Mouse (Mus musculus) cerebellum, postnatal 36 days (tissue): ENCODE results near the gene Pcnx.

Experiments used
- DNase-seq, 2 experiments: peaks; one replicate each; pipeline ENCODE4 v3.0.0; 2021 to 2022; ENCODE audit warnings: mixed read lengths in 2 of 2

Pcnx gene

DNA sequence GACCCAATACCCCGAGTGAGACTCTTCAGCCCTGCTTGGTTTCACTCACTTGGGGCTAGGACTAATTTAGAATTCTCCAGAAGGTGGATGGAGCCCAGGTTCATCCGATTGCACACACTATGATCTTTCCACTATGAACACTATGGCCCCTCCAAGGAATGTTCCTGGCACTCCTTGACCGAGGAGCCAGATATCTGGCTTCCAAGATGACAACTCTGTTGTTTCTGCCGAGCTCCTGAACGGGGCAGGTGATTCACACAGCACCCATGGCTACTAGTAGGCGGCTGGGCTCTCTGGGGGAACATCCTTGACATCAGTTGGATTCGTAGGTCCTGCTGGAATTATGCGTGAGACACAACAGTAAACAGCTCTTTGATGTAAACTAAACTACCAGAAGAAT lies 4.8 kb upstream of the Pcnx start:
- no peak for DNase-seq

DNA sequence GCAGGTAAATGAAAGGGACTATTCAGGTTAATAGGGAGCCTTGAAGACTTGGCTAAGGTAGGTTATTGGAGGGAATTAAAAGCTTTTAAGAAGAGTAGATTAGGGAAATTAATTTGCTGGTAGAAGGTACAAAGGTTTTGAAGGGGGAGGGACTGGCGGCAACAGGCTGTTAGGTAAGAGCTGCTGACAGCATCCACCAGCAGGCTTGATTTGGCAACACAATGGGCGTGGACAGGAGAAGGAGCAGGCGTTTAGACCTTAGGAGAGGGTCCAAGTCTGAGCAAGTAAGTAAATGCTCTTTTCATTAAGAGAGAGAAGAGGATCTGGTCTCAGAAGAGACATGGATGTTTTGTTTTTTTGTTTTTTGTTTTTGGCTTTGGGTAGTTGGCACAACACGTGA lies 3.1 kb upstream of the Pcnx start:
- DNase-seq: no peak

DNA sequence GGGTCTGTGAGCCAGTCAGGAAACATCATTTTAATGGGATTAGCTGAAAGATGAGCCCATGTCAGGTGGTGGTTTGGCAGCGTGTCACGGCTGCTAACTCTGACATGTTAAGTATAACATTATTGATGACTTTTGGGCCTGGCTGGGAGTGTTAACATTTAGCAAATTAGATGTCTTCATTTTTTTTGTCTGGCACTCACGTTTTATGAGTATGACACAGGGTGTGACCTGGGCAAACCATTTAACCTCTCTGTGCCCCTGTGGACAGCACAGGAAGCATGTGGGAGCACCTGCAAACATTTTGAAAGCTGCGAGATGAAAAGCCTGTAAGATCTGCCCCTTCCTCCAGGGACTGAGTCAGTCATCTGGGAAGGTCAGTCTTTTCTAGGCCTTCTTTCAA lies 2.6 kb upstream of the Pcnx start:
- DNase-seq: no peak

DNA sequence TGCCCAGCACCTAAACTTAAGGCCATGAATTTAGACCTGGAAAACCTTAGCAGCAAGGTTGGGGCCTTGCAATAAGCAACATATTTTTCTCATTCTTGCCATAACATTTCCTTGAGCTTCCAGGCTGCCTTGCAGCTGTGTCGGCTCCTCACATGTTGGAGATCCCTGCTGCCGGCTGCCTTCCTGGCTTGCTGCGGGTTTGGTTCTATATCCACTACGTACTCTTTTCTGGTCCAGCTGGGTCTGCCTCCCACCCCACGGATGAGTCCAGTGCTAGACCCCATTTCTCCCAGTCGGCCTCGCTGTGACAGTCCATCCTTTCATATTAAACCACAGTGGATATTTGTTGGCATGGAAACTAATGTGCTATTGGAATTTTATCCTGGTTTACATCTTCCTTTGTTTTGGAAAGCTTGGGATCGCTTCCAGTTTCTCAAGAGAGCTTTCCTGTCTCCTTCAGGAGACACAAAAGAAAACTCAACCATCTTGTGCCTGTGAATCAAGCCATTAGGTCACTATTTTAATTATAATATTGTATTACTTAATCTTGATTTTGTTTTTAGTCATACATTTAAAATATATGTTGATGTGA lies 1.7 kb upstream of the Pcnx start:
- no peak for DNase-seq

DNA sequence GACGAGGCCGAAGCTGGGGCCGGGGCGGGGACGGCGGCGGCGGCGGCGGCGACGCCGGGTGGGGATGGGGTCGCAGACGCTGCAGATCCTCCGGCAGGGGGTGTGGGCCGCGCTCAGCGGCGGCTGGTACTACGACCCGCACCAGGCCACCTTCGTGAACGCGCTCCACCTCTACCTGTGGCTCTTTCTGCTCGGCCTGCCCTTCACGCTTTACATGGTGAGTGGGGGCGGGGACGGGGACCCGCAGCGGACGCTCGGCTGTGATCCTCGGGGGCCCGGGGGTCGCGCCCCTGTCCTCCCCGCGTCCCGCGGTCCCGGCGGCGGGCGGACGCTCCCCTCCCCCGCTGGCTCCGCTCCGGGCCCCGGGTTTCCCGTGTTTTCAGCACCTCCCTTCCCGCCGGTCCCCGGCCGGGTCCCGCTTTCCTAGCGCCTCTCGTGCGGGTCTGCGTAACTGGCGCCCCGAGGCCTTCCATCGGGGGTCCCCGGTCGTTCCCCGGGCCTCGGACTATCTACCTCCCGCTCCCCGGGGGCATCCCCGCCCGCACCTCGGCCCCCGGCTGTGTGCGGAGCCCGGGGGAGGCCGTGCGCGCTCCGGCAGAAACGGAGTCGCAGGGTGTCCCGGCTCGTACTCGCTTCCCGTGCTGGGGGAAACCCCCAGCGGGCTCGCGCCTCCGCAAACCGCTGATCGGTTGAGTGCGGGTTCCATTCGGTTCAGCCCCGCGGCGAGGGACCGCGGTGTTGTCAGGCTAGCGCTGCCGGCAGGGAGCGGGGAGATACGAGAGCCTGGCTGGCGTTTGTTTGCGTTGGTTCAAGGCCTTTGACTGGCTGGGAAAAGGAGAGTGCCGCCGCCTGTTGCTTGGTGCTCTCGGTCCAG lies 722 bp downstream of the Pcnx start:
- DNase-seq: peak; percentile 59 to 64

DNA sequence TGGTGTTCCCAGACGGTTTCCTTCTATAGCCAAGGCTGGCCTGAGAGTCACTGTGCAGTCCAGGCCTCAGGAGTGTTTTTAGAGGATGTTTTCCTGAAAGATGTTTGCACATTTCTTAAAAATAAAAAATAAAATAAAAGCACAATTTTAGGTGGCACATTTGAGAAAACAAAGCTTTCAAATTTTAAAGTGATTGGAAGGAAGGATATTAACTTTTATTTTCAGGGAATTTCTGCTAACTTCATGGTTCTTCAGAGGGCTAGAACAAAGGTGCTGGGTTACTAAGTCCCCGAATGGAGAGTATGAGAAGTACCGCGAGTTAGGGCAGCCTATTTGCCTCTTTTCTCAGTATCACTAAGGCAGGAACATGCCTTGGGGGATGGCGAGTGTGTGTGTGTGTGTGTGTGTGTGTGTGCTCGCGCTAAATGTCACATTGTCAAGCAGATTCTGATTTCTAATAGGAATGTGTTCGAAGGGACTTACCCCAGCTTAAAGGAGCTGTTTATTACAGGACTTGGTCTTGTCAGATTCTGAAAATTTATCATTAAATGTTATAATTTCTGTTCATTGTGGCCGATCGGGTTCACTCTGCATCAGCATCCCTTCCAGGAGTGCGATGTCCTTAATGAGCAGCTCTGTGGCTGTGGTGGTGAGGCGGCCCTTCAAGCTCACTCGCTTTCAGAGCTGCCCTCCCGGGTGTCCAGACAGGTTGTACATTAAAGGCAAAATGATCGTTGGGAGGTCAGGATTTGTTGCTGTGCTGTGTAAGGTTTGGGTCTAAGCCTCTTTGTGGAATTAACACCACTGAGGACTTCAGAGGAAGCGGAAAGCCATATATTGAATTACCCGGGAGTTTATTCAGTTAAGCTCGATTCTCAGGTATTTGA lies 1.6 kb downstream of the Pcnx start:
- peak; percentile 20 to 27 for DNase-seq

GRCm38 (mm10) chr12:81862351-81862802 lies 2.6 kb downstream of the Pcnx start:
- no peak for DNase-seq

- DNase-seq: no peak
These were observed 4.1 kb downstream of the Pcnx start for GRCm38 (mm10) chr12:81863949-81864348.

DNA sequence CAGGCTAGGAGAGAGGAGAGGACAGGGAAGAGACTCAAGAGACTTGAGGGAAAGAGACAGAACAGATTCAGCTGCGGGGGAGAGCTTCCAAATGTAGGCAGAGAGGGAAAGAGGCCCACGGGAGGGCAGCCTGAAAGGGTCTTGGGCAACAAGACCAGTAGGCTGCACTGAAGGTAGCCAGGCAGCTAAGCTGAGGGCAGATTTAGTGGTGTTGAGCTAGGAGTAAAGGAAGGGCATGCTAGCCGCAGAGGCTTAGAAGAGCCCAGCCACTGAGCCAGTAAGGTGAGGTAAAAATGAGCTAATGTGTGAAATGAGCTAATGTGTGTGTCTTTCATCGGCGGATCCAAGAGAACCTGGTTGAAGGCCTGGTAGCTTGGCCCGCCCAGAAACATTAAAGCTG lies 5.4 kb downstream of the Pcnx start:
- DNase-seq: no peak

DNA sequence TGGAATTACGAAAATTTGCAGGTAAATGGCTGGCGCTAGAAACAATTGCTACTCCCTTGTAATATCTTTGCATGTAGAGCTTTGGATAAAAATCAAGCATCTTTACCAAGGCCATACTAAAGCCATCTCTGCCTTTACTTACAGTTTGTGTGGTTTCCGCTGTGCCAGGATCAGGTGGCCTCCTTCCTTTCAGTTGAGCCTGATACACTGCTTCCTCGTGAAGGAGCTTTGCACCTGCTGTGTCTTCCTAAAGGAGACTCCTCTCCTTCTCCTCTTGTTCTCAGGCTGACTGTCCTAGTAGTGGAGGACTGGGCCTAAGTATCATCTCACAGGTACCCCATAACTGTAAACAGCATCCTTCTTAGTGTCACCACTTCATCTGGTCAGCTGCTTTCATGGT lies 7.5 kb downstream of the Pcnx start:
- DNase-seq: no peak

DNA sequence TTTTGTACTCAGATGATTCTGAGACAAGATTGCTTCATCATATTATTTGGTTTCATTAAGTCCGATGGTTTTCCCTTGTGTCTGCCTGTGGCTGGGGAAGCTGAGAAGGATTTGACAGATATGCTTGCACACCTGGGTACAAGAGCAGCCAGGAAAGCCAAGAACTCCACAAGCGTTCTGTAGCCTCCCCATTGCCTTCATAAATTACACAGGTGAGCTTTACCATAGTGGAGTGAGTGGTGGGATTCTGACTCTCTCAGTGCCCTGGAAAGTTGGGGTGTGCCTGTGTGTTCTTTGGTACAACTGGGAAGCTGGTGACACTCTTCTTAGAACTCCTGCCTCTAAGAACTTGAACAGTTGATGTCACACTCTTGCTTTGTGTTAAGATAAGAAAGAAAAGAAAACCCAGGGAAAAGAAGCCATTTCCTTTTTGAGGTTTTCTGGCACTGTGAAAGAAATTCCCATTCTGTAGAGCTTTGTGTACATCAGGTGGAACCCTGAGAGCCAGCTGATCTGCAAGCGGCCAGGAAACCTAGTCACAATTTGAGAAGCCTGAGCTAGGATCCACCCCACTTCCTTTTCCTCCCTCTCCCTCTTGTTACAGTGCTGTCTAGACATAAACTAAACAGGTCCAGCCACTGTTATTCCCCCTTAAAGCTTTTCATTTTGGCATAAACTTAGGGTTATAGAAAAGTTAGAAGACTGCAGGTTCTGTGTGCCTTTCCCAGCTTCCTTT lies 9.6 kb downstream of the Pcnx start:
- no peak for DNase-seq

DNA sequence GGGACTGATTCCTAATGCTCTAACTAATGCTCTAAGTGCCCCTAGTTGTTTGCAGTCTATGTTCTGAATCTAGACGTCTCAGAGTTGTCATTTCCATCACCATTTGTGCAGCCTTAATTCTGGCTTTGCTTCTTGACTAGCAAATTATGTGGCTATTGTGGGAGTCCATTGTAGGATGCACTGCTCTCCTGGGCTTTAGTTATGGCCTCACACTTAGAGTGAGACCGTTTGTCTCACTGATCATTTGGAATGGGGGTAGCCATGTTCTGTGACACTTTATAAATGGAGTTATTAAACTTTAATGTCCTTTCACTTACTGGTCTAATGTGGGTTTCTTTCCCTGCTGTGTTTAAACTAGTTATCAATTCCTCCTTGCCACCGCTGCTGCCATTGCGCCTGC lies 13.5 kb downstream of the Pcnx start:
- no peak for DNase-seq

DNA sequence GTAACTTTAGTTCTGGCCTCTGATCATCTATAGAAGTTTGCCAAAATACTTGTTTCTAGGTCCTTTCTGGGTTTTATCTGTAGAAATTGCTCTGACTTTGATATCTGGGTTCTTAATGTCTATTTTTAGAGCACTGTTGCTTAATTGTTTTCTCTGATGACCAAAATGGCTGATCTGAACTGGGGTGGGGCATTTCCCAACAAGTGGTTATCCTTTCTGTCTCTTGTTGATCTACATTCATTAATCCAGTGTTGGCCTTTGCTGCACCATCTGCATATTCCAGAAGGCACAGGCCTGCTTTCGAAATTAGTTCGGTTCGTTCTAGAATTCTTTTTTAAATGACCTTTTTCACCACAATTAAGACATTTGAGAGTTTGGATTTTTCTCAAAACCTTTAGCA lies 20.3 kb downstream of the Pcnx start:
- DNase-seq: no peak

- DNase-seq: no peak
These were observed 23.7 kb downstream of the Pcnx start for GRCm38 (mm10) chr12:81883255-81884106.

DNA sequence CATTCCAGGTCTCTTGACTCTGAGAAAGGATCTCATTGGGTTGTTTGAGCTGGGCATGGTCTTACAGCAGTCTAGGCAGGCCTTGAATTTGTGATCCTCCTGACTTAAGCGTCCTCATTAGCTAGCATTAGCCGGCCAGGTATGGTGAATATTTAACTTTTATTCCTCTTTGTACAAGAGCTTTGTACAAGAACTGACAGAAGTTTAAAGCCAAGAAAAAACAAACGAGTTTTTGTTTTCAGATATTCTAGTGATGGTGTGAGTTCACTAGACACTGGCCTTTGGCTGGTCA lies 24.2 kb downstream of the Pcnx start:
- DNase-seq: no peak

GRCm38 (mm10) chr12:81884983-81885382 lies 25.2 kb downstream of the Pcnx start:
- no peak for DNase-seq

- DNase-seq: no peak
These were observed 26.2 kb downstream of the Pcnx start for GRCm38 (mm10) chr12:81885982-81886381.

- no peak for DNase-seq
These were observed 29.1 kb downstream of the Pcnx start for GRCm38 (mm10) chr12:81888954-81889353.

DNA sequence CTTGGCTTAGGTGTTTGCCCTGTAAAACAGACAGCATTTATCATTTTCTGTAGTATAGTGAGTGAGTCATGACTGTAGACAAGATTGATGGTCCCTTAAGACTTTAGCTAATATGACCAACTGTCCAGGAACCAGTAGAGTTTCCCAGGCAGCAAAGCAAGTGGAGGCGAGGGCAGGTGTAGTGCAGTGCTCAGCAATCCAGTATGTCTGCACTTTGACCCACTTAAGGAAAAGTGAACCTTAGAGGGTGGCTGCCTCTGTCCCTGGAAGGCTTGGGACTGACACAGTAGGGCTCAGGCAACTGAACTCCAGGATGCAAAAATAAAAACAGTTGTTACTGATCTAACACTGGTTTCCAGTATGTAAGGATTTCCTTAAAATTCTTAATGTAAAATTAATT lies 32.1 kb downstream of the Pcnx start:
- no peak for DNase-seq

- DNase-seq: no peak
These were observed 34.5 kb downstream of the Pcnx start for GRCm38 (mm10) chr12:81894311-81894710.

- DNase-seq: no peak
These were observed 36.2 kb downstream of the Pcnx start for GRCm38 (mm10) chr12:81895986-81896385.

DNA sequence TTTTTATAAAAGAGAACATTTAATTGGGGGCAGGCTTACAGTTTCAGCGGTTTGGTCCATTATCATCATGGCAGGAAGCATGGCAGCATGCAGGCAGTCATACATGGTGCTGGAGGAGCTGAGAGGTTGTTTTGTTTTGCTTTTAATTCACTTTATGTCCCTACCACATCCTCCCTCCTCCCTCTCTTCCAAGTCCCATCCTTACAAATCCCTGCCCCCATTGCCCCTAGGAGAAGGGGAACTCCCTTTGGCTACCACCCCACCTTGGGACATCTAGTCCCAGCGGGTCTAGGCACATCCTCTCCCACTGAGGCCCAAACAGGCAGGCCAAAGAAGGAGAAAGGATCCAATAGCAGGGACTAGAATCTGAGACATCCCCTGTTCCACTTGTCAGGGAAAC lies 44.6 kb downstream of the Pcnx start:
- DNase-seq: no peak
